Comparison of ENCODE assay signal across 8 mouse cellular contexts in genomic region chr19:28010471-28011395, GRCm38 (mm10). TPM values are rescaled to one million over a fixed set of nuclear protein-coding genes. Genes with fewer than 3 reads are reported as not detected.
DNase-seq lines count a peak whose midpoint lies in the region; ATAC-seq lines count a peak whose summit lies in the region.

Gene Rfx3, minus strand, starts transcription at chr19:28011166.

- peak; percentile 89 for ATAC-seq in forebrain, embryonic 16.5 days

- peak within 1 kb of the TSS; percentile 68 for H3K4me3 ChIP-seq in forebrain, embryonic 16.5 days (replicated peaks; ENCODE audit: low read length)
- H3K4me3 ChIP-seq in hindbrain, embryonic 10.5 days, result peak within 1 kb of the TSS; percentile 83

- WGBS in forebrain, embryonic 16.5 days, result under 1% methylated on average over 74 of the region's 78 CpGs
- WGBS in hindbrain, embryonic 10.5 days, result under 1% methylated on average over 78 of the region's 78 CpGs

- peak within 1 kb of the TSS; percentile 71 for H3K4me2 ChIP-seq in forebrain, embryonic 16.5 days (ENCODE audit: low read length)

- no peaks in the 10 kb centered on the region for H3K27me3 ChIP-seq in forebrain, embryonic 16.5 days (replicated peaks; ENCODE audit: control insufficient read depth, insufficient read depth, low read length)
- H3K27me3 ChIP-seq in hindbrain, embryonic 10.5 days (ENCODE audit: insufficient read depth, poor library complexity, severe bottlenecking), result no peaks in the 10 kb centered on the region

- DNase-seq in NIH3T3 (ENCODE audit: low read depth), result peak; percentile 93
- DNase-seq in cerebellum, adult 11 months, result peak; percentile 43
- peak; percentile 88 for DNase-seq in hindbrain, embryonic 10.5 days (ENCODE audit: low spot score)
- DNase-seq in layer of hippocampus, adult 9-11 months, result peak; percentile 87
- peak; percentile 47 for DNase-seq in lung, postnatal 10 days
- DNase-seq in ovary, postnatal 36 days (ENCODE audit: low spot score), result peak; percentile 49
- DNase-seq in thymus, postnatal 25 days, result peak; percentile 64

- no peaks in the 10 kb centered on the region for H3K9me3 ChIP-seq in forebrain, embryonic 16.5 days (ENCODE audit: control insufficient read depth, low read length)
- H3K9me3 ChIP-seq in hindbrain, embryonic 10.5 days, result no peaks in the 10 kb centered on the region

- H3K27ac ChIP-seq in forebrain, embryonic 16.5 days (ENCODE audit: low read length), result peak within 1 kb of the TSS; percentile 100
- H3K27ac ChIP-seq in hindbrain, embryonic 10.5 days, result peak within 1 kb of the TSS; percentile 100

- H3K36me3 ChIP-seq in forebrain, embryonic 16.5 days (ENCODE audit: control insufficient read depth, insufficient read depth), result no peaks in the 10 kb centered on the region
- no peaks in the 10 kb centered on the region for H3K36me3 ChIP-seq in hindbrain, embryonic 10.5 days

- H3K9ac ChIP-seq in forebrain, embryonic 16.5 days (replicated peaks; ENCODE audit: low read depth, low read length), result peak within 1 kb of the TSS; percentile 93

- H3K4me1 ChIP-seq in forebrain, embryonic 16.5 days (replicated peaks; ENCODE audit: control insufficient read depth, insufficient read depth, low read length), result peaks cover 8% of the 10 kb centered on the region
- H3K4me1 ChIP-seq in hindbrain, embryonic 10.5 days (replicated peaks), result peaks cover 26% of the 10 kb centered on the region

RNA-seq across cellular contexts. Expression of gene Rfx3, which starts in this region (rescaled TPM):
- 41.2 and 41.9 TPM in 2 replicates for polyA plus RNA-seq in forebrain, embryonic 16.5 days (2015; fragmentation: Nextera tagmentation; extraction: Ambion mirVana)
- polyA plus RNA-seq in hindbrain, embryonic 10.5 days (2016; fragmentation: Nextera tagmentation; extraction: Ambion mirVana), result 26.7 and 27.3 TPM in 2 replicates

Comparison
In these comparisons a context has a peak if more than half of its experiments do, and no peak if none do; other contexts are left out.
1. Peak in every context shown above with its lines: DNase-seq, ATAC-seq, H3K4me3 ChIP-seq and H3K27ac ChIP-seq.
2. DNase-seq: peak in every context shown above with its lines; median percentile 93 in NIH3T3; 88 in hindbrain, embryonic 10.5 days; 87 in layer of hippocampus, adult 9-11 months; 64 in thymus, postnatal 25 days; 49 in ovary, postnatal 36 days; 47 in lung, postnatal 10 days; 43 in cerebellum, adult 11 months.